Mouse (Mus musculus): ENCODE results near the gene Nin. TPM values are rescaled to one million over a fixed set of nuclear protein-coding genes. Genes with fewer than 3 reads are reported as not detected.
A peak's percentile ranks its signal among the peaks of the same experiment; 100 is the strongest.

Gene Nin
- polyA plus RNA-seq, 1 experiment from 2014 or later: 11.3 TPM

DNA sequence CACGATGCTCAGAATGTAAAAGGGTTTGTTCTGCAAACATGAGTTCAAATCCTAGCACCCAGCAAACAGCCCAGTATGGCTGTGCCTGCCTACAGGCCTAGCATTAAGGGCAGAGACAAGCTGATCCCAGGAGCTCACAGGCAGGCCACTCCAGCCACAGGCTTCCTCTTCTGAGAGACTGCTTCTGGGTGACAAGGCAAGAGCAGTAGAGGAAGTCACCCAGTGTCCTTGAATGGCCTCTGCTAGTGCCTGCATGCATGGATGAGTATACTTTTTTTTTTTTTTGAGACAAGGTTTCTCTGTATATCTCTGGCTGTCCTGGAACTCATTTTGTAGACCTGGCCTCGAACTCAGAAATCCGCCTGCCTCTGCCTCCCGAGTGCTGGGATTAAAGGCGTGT, 27.0 kb upstream of the Nin start:
- Histone ChIP-seq H3K27me3 (no peaks in the 10 kb centered on the region), H3K4me2 (no peak overlapping the region), H3K9ac (no peak overlapping the region), H3K27ac (replicated peaks) (no peak overlapping the region), H3K9me3 (no peaks in the 10 kb centered on the region), H3K4me1 (replicated peaks) (no peaks in the 10 kb centered on the region), H3K4me3 (no peak overlapping the region), H3K36me3 (no peaks in the 10 kb centered on the region)
- ATAC-seq (ENCODE audit: low FRiP score, low read depth): no peak
- WGBS: 92% methylated on average over 5 of the region's 5 CpGs

DNA sequence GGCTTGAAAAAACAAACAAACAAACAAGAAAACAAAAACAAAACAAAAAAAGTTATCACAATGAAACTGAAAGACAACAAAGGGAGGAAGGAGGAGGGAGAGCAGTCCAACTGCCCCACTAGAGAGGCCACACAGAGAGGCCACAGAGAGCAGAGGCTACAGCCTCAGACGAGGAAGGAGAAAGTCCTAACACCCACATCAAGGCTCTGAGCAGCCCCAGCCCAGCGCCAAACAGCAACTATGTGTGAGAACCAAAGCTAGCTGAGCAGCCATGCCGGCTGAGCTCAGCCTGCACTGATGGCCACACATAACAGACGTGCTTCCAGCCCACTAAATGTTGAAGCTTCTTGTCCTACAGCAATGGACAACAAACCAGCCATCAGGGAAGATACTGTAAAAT, 26.4 kb upstream of the Nin start:
- WGBS: 76% methylated on average over 4 of the region's 4 CpGs

DNA sequence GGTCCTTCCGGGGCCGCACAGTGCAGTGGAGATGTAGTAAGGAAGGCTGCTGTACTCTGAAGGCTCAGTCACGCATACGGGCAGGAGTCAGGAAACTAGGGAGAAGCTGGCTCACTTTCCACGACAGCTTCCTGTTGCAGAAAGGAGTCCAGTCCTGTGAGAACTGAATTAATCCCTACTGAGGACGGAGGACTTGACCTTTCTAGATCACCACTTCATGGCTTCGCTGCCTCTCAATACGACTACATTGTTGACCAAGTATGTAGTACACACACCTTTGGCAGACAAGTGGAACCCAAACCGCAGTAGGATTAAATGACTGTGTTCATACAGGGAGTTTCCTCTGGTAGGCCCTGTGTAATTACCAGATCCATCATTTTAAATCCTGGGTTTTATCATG, 24.1 kb upstream of the Nin start:
- no peak overlapping the region for H3K4me3 ChIP-seq
- no peaks in the 10 kb centered on the region for H3K36me3 ChIP-seq
- no peak overlapping the region for H3K27ac ChIP-seq (replicated peaks)
- H3K9ac ChIP-seq: no peak overlapping the region
- WGBS: 79% methylated on average over 9 of the region's 9 CpGs
- no peak for ATAC-seq (ENCODE audit: low FRiP score, low read depth)
- H3K4me2 ChIP-seq: no peak overlapping the region
- no peaks in the 10 kb centered on the region for H3K9me3 ChIP-seq
- H3K4me1 ChIP-seq (replicated peaks): no peaks in the 10 kb centered on the region
- H3K27me3 ChIP-seq: no peaks in the 10 kb centered on the region

More for the DNA sequence above, 26.4 kb upstream of the Nin start:
- H3K27me3 ChIP-seq: no peaks in the 10 kb centered on the region
- H3K9ac ChIP-seq: no peak overlapping the region
- H3K9me3 ChIP-seq: no peaks in the 10 kb centered on the region
- no peak overlapping the region for H3K27ac ChIP-seq (replicated peaks)
- no peaks in the 10 kb centered on the region for H3K4me1 ChIP-seq (replicated peaks)
- no peak for ATAC-seq (ENCODE audit: low FRiP score, low read depth)
- H3K4me2 ChIP-seq: no peak overlapping the region
- H3K4me3 ChIP-seq: no peak overlapping the region
- H3K36me3 ChIP-seq: no peaks in the 10 kb centered on the region

DNA sequence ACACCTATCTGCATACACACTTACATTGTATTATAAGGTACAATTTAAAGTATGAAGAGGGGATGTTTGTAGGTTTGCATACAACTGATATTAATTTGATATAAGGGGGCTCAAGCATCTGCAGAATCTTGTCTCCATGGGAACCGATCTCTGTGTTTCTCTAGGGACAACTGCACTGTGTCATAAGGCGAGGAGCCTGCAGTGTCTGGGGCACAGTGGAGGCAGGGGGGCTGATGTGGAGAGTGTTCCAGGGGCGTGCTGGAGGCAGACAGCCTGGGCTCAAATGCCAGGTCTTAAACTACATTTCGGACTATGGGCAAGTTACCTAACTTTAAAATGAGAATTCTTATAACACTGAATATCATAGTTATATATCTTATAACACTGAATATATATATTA, 23.6 kb upstream of the Nin start:
- no peak overlapping the region for H3K4me2 ChIP-seq
- no peak overlapping the region for H3K4me3 ChIP-seq
- no peak overlapping the region for H3K27ac ChIP-seq (replicated peaks)
- H3K27me3 ChIP-seq: no peaks in the 10 kb centered on the region
- H3K9me3 ChIP-seq: no peaks in the 10 kb centered on the region
- no peak overlapping the region for H3K9ac ChIP-seq
- 61% methylated on average over 4 of the region's 4 CpGs for WGBS
- no peaks in the 10 kb centered on the region for H3K4me1 ChIP-seq (replicated peaks)
- ATAC-seq (ENCODE audit: low FRiP score, low read depth): no peak; the same call in 1 of the 2 replicates
- H3K36me3 ChIP-seq: no peaks in the 10 kb centered on the region

DNA sequence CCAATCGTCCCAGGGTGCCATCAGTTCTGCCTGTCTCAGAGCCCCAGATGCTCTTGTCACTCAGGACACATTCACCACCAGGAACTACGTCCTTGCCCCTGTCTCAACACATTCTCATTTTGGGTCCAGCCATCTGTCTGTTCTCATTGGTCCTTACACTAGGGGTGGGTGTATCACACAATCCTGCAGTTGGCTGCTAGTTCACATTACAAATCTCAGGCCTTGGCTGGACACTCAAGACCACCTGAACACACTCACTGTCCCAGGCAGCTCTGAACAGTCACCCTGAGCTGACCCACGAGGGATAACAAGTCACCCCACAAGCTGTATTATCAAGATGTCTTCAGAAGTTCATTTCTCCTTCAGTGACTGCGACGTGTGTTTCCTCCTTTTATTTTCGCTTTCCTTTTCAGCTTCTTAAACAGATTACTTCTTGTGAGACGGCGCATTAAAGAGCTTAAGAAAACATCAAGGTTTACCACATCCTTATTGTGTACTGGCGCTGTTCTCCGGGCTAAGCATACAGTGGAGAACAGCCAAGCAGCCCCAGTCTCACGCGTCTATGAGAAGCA, 22.8 kb upstream of the Nin start:
- Histone ChIP-seq H3K4me3 (no peak overlapping the region), H3K4me2 (no peak overlapping the region), H3K4me1 (replicated peaks) (peaks cover 2% of the 10 kb centered on the region), H3K9me3 (no peaks in the 10 kb centered on the region), H3K36me3 (no peaks in the 10 kb centered on the region), H3K27me3 (no peaks in the 10 kb centered on the region), H3K9ac (no peak overlapping the region), H3K27ac (replicated peaks) (no peak overlapping the region)
- WGBS: 69% methylated on average over 12 of the region's 12 CpGs
- no peak for ATAC-seq (ENCODE audit: low FRiP score, low read depth)

DNA sequence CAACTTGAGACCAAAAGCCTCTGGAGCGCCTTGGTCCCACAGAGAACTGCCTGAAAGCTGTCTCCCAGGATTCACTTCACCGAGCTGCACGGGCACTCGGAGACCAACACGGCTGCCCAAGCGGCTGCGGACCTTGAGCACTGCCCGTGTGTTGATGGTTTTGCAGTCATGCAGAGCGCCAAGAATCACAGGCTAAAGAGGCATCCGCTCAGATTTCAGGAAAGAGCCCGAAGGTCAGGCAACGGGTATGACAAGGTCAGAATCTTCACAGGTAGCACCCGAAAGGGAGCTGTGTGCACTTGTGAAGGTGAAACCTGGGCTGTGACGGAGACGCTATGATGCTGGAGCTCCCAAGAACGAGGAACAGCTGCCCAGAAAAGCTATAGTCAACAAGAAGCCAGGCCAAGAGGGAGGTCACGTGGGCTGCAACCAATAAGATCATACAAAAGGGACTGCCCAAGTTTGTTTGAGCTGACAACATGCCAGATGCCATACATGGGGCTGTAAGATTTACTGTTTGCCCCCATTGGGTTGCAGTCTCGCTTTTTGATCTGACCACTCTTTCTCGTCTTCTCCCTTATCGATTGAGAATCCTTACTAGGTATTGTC, 21.2 kb upstream of the Nin start:
- H3K36me3 ChIP-seq: no peaks in the 10 kb centered on the region
- H3K27me3 ChIP-seq: no peaks in the 10 kb centered on the region
- WGBS: 93% methylated on average over 20 of the region's 20 CpGs
- H3K4me2 ChIP-seq: no peak overlapping the region
- peaks cover 9% of the 10 kb centered on the region for H3K4me1 ChIP-seq (replicated peaks)
- ATAC-seq (ENCODE audit: low FRiP score, low read depth): no peak
- no peak overlapping the region for H3K4me3 ChIP-seq
- H3K9me3 ChIP-seq: no peaks in the 10 kb centered on the region
- H3K27ac ChIP-seq (replicated peaks): no peak overlapping the region
- H3K9ac ChIP-seq: no peak overlapping the region

DNA sequence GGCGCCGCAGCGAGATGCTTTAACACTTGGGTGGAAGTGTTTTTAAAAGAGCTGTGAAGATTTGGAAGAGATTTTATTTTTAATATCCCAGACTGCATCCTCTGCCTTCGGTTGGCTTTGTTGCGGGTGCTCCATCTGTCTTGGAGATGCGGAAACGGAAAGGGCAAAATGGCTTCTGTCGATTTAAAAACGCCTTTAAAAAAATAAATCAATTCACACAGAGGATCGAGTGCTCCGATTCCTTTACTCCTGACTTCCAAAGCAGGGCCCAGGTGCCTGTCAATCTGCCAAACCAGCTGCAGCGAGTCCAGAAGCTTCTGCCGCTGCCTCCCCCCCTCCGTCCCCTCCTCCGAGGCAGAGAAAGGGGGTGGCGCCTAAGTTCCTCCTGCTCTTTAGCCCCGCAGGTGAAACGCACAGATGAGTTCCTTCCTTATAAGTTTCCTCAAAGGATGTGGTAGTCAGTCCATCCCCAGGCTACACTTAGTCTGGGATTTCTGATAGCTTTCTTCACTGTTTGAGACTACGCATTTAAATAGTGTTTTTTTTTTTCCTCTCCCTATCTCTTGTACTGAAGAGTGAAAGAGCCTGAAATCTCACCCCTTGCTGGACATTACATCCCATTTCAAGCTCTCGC, 17.6 kb upstream of the Nin start:
- peak overlapping the region; percentile 29 for H3K4me3 ChIP-seq
- H3K4me1 ChIP-seq (replicated peaks): peaks cover 9% of the 10 kb centered on the region
- no peaks in the 10 kb centered on the region for H3K36me3 ChIP-seq
- peak overlapping the region; percentile 3; the same call in 1 of the 2 replicates for H3K9ac ChIP-seq
- ATAC-seq (ENCODE audit: low FRiP score, low read depth): no peak
- peak overlapping the region; percentile 70 for H3K27ac ChIP-seq (replicated peaks)
- H3K4me2 ChIP-seq: peak overlapping the region; percentile 53
- no peaks in the 10 kb centered on the region for H3K27me3 ChIP-seq
- WGBS: 34% methylated on average over 20 of the region's 20 CpGs
- no peaks in the 10 kb centered on the region for H3K9me3 ChIP-seq

DNA sequence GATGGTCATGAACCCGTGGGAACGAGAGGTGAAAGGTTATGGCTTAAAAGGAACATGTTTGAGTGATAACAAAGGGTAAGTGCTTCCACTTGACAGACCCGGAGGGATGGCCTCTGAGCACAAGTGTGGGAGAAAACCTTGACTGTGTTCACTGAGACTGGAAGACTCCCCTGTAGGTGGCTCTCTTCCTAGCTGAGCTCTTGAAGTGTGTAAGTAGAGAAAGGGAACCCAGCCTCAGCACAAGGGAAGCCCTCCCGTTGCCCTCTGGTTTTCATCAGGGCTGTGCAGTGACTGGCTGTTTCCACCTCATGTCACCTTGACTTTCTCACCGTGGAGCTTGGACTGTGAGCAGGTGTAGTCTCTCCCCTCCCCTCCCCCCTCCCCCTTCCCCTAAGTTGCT, 15.6 kb upstream of the Nin start:
- no peaks in the 10 kb centered on the region for H3K36me3 ChIP-seq
- H3K9me3 ChIP-seq: no peaks in the 10 kb centered on the region
- H3K4me1 ChIP-seq (replicated peaks): peaks cover 9% of the 10 kb centered on the region
- no peak for ATAC-seq (ENCODE audit: low FRiP score, low read depth)
- H3K27ac ChIP-seq (replicated peaks): no peak overlapping the region
- H3K4me3 ChIP-seq: no peak overlapping the region
- H3K9ac ChIP-seq: no peak overlapping the region
- H3K4me2 ChIP-seq: no peak overlapping the region
- H3K27me3 ChIP-seq: no peaks in the 10 kb centered on the region
- 65% methylated on average over 5 of the region's 5 CpGs for WGBS

DNA sequence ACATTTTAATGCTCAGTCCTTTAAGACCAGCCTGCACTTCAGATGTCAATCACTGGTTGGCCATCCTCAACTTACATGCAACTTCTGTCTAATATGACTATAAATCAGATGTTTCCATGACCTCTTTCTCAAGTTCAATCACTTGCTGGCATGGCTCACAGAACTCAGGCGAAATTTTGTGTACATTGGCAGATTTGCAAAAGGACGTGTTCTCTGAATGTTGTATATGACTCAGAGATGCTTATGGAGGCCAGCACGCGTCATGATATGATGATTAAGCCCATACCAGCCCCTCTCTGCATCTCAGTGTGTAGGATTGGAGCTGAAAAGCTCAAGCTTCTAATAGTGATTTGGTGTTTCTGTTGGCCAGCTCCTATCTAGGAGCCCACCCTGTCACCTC, 13.1 kb upstream of the Nin start:
- no peaks in the 10 kb centered on the region for H3K36me3 ChIP-seq
- 93% methylated on average over 4 of the region's 4 CpGs for WGBS
- ATAC-seq (ENCODE audit: low FRiP score, low read depth): no peak
- H3K27ac ChIP-seq (replicated peaks): no peak overlapping the region
- H3K9ac ChIP-seq: no peak overlapping the region
- H3K9me3 ChIP-seq: no peaks in the 10 kb centered on the region
- no peak overlapping the region for H3K4me2 ChIP-seq
- no peak overlapping the region for H3K4me3 ChIP-seq
- peaks cover 9% of the 10 kb centered on the region for H3K4me1 ChIP-seq (replicated peaks)
- H3K27me3 ChIP-seq: no peaks in the 10 kb centered on the region

DNA sequence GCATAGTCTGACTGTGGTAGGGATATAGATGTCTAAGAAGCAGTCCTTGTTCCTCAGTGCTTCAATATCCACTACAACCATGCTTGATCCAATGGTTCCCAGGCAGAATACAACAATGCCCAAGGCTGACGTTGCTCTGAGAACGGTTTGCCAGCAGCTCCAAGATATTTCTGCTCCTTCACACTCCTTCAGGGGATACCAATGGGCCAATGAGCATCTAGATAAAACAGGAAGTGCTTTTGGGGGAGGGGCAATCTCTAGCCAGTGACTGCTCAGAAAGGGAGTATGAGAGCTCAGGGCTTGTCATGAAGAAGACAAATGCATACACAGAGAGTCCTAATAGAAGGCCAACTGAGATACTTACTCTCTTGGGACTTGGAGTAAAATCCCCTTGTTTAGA, 6.0 kb upstream of the Nin start:
- Histone ChIP-seq H3K4me3 (no peak overlapping the region), H3K4me1 (replicated peaks) (no peaks in the 10 kb centered on the region), H3K4me2 (no peak overlapping the region), H3K27ac (replicated peaks) (no peak overlapping the region), H3K9me3 (no peaks in the 10 kb centered on the region), H3K36me3 (no peaks in the 10 kb centered on the region), H3K27me3 (no peaks in the 10 kb centered on the region), H3K9ac (no peak overlapping the region)
- no peak for ATAC-seq (ENCODE audit: low FRiP score, low read depth)
- WGBS: 65% methylated on average over 2 of the region's 2 CpGs

DNA sequence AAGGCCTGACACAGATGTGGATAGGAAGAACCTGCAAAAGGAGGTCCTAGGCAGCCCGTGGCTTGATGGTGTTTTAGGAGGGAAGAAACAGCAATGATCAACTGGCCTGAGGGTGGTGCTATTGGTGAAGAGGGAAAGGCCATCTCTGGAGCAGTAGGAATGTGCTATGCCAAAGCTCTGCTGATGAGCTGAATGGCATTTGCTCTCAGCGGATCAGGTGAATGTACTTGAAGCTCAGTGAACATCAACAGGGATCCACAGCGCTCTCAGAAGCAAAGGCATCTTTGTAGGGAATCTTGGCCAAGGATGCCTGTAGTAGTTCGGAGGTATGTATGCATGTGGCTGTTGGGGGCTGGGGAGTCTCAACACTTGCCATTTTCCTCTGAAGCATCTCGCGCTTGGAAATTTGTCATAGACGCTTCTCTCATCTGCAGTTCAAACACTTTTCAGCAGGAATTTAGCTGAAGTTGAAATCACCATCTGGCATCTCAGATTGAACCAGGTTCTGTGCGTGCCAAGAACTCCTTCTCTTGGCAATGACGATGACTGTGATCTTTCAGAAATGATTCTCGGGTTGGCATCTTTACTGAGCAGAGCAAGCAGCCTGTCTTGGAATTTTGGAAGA, 5.3 kb upstream of the Nin start:
- Histone ChIP-seq H3K4me2 (no peak overlapping the region), H3K4me3 (no peak overlapping the region), H3K27ac (replicated peaks) (no peak overlapping the region), H3K36me3 (no peaks in the 10 kb centered on the region), H3K4me1 (replicated peaks) (no peaks in the 10 kb centered on the region), H3K9me3 (no peaks in the 10 kb centered on the region), H3K27me3 (no peaks in the 10 kb centered on the region), H3K9ac (no peak overlapping the region)
- 85% methylated on average over 10 of the region's 10 CpGs for WGBS
- no peak for ATAC-seq (ENCODE audit: low FRiP score, low read depth)

DNA sequence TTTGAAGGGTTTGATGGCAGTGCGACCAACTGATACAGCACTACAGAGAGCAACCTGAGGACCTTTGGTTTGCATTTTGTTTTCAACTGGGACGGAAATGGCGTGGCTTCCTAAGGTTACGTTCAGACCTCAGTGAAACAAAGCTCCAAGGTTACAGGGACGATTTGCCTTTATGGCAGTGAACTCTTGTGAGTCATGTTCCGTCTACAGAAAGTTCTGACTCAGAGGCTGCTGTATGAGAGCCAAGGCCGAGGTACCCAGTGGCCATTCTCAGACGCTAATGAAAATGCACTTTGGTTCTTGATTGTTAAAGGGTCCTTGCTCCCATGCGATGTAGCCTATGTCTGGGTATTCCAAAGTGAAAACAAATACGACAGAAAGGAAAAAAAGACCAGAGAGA, 3.6 kb upstream of the Nin start:
- WGBS: 89% methylated on average over 10 of the region's 10 CpGs
- Histone ChIP-seq H3K4me1 (replicated peaks) (0 out of 2 replicates have a peak, but pooled peaks cover 2% of the 10 kb centered on the region), H3K4me2 (no peak overlapping the region), H3K27ac (replicated peaks) (no peak overlapping the region), H3K9me3 (no peaks in the 10 kb centered on the region), H3K36me3 (no peaks in the 10 kb centered on the region), H3K9ac (no peak overlapping the region), H3K27me3 (no peaks in the 10 kb centered on the region), H3K4me3 (no peak overlapping the region)
- ATAC-seq (ENCODE audit: low FRiP score, low read depth): no peak
